Mouse (Mus musculus): ENCODE measurements around the gene Pcgf6. TPM values are rescaled to one million over a fixed set of nuclear protein-coding genes. Genes with fewer than 3 reads are reported as not detected.

The Pcgf6 gene
- total RNA-seq, 2 experiments from 2014 or later, result 1.9 to 9.2 TPM

DNA sequence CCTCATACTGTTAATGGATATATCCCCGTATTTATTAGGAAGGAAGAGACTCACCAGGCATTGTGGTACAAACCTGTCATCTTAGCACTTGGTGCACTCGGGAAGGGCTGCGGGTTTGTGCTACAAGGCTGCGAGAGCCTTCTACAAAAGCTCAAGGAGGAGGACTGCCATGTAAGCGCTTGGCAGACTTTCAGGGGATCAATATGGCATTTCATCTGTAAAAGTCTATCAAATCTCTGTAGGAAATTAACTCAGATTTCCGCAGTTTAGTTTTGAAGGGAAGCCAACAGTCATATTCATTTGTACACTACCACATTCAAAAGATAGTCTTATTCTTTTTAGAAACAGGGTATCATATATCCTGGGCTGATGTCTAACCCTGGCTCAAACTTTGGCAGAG lies 18.9 kb downstream of the Pcgf6 start:
- ATAC-seq (replicated peaks; ENCODE audit: low FRiP score, poor library complexity, severe bottlenecking), result no peak

DNA sequence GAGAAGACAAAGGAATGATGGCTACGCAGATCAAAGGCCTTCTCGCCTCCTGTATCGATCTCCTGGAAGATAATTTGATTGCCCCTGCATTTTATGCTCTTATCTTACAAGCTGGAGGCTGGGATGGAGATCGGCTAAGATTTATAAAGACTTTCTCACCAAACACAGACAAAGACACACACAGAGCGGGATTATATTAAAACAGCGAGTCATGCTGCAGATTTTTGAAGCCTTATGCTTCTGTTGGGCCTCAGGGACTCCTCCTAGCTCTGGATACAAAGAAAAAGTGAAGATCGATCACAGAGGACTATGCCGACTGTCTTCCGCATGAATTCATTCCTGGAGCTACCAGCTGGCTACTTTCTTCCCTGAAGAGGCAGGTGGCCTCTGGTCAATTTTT lies 20.9 kb downstream of the Pcgf6 start:
- no peak for ATAC-seq (replicated peaks; ENCODE audit: low FRiP score, poor library complexity, severe bottlenecking)

DNA sequence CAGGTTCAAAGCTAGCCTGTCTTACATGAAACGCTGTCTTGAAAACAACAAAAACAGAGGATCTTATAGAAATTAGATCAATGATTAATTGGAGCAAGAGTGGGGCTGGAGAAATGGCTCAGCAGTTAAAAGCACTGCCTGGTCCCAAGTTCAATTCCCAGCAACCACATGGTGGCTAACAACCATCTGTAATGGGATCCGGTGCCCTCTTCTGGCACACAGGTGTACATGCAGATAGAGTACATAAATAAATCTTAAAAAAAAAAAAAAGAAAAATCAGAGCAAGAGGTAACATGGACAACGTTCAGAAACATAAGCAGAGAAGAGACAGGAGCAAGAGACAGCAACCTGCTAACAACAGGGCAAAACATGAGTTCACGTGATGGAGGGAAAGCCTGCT lies 24.2 kb downstream of the Pcgf6 start:
- no peak for ATAC-seq (replicated peaks; ENCODE audit: low FRiP score, poor library complexity, severe bottlenecking)

DNA sequence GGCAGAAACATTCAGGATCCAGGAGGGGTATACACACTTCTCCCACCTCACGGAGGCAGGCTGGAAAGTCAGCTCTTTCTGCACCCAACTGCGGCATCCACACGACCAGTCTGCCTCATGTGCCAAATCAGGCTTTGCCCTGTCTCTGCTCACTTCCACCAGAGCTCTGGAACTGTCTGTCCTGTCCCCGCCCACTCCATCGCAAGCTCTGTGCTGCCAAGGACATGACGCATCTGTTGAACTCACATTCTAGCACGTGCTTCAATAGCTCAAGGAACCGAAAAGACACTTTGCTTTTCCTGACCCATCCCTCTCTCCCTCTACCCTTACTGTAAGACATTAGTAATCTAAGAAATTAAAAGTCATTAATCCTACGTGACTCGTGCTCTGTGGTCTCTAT lies 25.8 kb downstream of the Pcgf6 start:
- ATAC-seq (replicated peaks; ENCODE audit: low FRiP score, poor library complexity, severe bottlenecking), result no peak

DNA sequence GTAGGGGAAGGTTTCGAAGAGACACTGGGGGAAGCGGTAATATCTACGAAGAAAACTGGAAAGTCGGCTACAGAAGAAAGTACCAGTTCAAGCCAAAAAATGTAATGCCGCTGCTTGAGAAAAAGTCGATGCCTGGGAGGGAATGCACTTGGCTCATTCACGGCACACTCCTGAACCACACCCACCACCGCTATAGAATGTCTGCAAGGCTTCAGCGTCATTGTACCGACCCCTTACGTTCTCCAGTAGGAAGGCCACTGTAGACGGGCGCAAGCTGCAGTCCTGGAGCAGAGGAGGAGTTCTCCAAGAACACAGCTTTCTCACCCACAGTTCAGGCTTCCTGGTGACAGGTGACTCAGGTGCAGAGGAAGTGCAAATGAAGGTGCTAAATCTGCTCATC lies 27.2 kb downstream of the Pcgf6 start:
- no peak for ATAC-seq (replicated peaks; ENCODE audit: low FRiP score, poor library complexity, severe bottlenecking)

DNA sequence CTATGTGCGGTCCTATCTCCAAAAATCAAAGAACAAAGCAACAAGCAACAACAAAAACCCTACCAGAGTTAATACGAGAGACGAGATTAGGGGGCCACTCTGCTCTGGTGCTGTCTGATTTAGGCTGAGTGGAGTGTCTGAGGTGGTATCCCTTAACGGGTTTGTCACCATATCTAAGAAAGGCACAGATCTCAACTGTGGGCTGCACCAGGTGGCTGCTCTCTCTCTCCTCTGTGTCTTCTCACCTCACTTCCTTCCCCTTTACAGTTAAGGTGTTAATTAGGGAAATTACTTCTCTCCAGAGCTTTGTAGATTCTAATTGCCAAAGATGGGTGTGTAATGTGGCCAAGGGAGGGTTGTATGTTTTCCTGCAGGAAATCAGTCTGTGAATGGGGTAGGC lies 28.0 kb downstream of the Pcgf6 start:
- ATAC-seq (replicated peaks; ENCODE audit: low FRiP score, poor library complexity, severe bottlenecking), result no peak

DNA sequence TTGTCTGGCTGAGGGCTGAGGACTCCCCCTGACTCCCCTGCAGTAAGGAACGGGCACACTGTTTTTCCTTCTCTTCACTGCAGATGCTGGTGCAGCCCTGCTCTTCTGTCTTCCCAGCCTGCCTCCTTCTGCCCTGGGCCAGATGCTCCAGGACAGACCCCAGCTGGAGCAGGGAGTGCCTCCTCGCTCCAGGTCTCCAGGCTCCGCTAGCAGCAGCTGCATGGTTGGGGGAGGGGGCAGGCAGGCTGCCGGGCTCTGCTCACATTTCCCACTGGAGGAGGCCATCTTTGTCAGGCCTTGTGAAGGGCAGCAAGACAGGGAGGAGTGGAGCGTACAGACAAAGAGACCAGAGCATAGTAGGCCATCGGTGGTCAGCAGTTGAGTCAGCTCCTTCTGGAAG lies 31.4 kb downstream of the Pcgf6 start:
- no peak for ATAC-seq (replicated peaks; ENCODE audit: low FRiP score, poor library complexity, severe bottlenecking)

DNA sequence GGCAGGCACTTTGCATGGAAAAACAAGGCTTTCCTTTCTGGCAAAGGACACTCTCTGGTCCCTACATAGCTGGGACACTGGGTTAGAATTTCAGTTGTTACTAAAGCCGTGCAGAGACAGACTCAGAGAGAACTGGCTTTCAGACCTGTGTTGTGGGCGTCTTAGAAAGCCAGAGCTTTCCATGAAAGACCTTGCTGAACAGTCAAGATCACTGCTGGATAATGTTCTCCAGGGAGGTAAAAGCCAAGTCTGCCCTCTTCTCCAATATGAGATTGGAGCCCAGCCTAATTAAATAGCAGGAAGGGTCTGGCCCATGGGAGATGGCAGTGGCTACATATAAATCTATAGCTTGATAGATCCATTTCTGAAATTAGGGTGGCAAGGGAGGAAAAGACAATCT lies 32.4 kb downstream of the Pcgf6 start:
- ATAC-seq (replicated peaks; ENCODE audit: low FRiP score, poor library complexity, severe bottlenecking), result no peak

DNA sequence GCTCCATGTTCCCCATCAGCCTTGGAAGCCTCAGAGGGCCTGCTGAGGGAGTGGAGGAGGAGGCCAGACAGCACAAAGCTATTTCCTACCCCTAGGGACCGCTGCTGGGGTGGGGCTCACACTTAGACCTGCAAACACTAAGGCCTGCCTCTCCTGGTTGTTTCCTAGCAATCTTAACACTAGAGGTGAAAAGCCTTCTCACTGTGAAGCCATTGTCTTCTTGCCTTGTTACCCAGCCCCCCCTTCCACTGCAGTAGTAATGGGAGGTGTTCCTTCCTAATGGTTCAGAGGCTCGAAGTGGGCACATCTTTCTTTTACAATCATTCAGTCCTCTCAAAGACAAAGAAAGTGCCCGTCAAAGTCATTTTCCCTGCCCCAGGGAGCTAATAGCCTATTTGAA lies 32.9 kb downstream of the Pcgf6 start:
- no peak for ATAC-seq (replicated peaks; ENCODE audit: low FRiP score, poor library complexity, severe bottlenecking)

DNA sequence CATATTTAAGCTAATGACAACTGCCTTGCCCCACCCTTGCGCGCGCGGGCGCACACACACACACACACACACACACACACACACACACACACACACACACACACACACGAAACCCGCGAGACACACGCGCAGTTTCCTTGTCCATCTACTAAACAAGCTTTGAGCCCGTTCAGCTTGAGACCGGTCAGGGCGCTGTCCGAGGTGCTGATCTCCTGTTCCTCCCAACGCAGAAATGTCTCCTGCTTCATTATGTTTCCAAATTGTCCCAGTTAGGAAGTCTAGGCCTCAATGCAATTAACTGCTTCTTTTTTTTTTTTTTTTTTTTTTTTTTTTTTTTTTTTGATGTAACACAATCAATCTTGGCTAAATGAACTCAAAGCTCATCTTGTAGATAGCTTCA lies 34.2 kb downstream of the Pcgf6 start:
- ATAC-seq (replicated peaks; ENCODE audit: low FRiP score, poor library complexity, severe bottlenecking), result no peak

DNA sequence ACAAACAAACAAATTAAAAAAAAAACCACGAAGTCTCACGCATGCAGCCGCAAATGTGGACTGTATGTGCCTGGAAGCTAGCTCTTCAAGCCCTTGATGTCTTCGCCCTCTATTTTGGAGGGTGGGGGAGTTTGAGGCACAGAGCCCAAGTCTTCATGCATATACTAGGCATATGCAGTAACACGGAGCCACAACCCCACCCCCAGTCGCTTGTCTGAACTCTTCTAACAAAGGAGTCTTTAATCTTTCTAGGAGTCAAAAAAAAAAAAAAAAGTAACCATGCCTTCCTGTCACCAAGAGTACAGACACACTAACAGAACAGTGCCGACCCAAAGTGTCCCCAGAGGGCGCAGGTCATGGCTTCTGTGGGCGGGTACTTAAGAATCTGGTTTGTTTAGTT lies 34.7 kb downstream of the Pcgf6 start:
- no peak for ATAC-seq (replicated peaks; ENCODE audit: low FRiP score, poor library complexity, severe bottlenecking)

DNA sequence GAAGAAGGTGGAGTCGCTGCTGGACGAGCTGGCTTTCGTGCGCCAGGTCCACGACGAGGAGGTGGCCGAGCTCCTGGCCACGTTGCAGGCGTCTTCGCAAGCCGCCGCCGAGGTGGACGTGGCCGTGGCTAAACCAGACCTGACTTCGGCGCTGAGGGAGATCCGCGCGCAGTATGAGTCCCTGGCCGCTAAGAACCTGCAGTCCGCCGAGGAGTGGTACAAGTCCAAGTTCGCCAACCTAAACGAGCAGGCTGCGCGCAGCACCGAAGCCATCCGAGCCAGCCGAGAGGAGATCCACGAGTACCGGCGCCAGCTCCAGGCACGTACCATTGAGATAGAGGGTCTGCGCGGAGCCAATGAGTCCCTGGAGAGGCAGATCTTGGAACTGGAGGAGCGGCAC lies 35.3 kb downstream of the Pcgf6 start:
- no peak for ATAC-seq (replicated peaks; ENCODE audit: low FRiP score, poor library complexity, severe bottlenecking)

DNA sequence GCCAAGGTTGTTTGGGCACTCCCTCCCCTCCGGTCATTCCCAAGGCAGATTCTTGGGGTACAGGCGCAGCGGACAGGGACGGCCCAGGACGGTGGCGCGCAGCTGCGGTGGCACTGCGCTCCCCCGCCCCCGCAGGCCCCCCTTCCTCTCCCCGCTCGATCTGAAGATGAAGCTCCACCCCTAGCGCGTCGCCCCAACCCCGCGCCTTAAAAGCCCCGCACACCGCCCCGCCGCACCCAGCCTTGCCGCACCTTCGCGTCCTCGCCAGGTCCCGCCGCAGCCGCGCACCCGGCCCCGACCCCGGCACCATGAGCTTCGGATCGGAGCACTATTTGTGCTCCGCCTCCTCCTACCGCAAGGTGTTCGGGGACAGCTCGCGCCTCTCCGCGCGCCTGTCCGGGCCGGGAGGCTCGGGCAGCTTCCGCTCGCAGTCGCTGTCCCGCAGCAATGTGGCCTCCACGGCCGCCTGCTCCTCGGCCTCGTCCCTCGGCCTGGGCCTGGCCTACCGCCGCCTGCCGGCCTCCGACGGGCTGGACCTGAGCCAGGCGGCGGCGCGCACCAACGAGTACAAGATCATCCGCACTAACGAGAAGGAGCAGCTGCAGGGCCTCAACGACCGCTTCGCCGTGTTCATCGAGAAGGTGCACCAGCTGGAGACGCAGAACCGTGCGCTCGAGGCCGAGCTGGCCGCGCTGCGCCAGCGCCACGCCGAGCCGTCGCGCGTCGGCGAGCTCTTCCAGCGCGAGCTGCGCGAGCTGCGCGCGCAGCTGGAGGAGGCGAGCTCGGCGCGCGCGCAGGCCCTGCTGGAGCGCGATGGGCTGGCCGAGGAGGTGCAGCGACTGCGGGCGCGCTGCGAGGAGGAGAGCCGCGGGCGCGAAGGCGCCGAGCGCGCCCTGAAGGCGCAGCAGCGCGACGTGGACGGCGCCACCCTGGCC lies 36.0 kb downstream of the Pcgf6 start, which contains the start of the genes Ina and Nt5c2:
TSS of gene Ina (plus strand) at position 252 of the 935 bp plus-strand sequence.
TSS of gene Nt5c2 (minus strand) at position 707 of the 935 bp plus-strand sequence.
- ATAC-seq (replicated peaks; ENCODE audit: low FRiP score, poor library complexity, severe bottlenecking), result no peak

DNA sequence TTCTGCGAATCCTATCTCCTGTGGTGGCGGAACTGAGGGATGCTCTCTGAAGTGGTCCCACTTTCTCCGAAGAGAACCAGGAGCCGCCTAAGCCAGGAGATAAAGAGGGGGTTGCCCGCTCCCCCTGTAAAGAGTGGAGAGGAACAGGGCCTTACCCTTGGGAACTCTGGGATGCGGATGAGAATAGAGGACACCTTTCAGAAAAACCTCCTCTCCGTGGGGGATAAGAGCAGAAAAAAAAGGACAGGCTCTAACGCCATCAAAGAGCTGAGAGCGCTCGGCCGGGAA lies 36.6 kb downstream of the Pcgf6 start:
- no peak for ATAC-seq (replicated peaks; ENCODE audit: low FRiP score, poor library complexity, severe bottlenecking)

DNA sequence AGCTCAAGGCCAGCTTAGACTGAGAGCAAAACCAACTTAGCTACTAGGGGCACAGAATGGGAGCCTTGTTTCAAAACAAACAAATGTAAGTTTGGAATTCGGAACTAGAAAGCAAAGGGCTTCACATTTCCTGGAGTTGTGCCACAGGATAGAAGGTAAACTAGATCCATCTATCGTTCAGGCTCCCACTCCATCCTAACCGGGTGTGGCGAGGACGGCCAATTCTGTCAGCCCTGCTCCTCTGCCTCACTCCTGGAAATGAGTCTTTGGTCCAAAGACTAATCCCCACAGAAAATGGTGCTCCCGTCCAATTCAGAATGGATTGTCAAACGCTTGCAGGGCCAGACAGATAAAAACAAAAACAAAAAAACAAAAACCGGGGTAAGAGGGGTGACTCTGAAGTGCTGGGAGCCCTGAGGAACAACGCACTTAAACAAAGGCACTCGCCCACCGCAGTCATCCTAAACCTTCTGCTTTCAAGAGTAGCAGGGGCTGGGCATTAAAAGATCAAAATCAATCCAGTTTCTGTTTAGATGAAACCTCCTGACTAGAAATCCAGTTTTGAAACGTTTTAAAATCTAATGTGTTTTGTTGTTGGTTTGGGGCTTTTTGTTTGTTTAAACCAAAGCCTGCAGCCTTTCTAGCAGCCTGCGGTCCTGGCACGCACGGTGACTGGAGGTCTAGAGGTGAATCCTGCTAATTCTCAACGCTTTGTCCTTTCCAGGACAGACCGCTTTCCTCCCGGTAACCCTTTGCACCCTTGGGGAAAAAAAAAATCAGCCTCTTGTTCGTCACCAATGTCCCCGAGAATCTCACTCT lies 37.2 kb downstream of the Pcgf6 start:
- no peak for ATAC-seq (replicated peaks; ENCODE audit: low FRiP score, poor library complexity, severe bottlenecking)

DNA sequence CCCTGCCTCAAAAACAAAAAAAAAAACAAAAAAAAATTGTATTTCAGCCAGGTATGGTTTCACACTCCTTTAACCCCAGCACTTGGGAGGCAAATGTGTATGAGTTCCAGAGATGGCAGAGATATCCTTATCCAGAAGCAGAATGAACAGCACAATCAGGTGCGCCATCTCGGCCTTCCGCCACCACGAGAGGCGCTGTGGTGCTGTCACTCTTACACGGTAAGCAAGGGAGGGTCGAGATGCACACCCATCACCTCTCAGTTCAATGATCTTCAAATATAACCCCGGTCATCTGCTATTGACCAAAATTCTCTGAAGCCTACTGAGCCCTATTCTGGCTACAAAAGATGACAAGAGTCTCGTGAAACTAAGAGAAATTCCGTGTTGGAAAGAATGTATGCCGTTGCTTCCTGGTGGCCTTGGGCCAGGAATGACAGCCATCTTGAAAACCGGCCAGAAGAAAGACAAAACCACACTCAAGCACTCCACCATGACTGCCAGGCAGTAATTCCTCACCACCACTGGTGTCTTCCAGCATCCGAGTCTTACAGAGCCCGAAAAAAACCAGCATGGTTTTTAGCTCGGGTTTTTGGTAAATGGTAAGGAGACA lies 38.1 kb downstream of the Pcgf6 start:
- ATAC-seq (replicated peaks; ENCODE audit: low FRiP score, poor library complexity, severe bottlenecking), result no peak

DNA sequence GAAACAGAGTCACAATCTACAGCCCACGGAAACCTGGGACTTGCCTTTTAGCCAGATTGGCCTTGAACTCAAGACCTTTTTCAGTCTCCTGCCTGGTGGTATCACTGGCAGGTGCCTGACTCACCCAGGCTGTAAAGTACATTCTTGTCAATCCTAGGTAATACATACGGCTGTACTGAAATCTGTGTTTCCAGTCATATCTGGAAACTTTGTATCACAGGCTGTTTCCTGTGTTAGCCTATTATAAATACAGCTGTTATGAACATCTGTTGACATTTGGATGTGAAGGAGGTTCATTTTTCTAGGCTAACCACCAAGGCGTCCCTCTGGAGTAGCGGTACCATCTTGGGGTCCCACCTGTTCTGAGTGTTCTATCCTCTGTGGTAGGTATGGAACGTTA lies 40.8 kb downstream of the Pcgf6 start:
- ATAC-seq (replicated peaks; ENCODE audit: low FRiP score, poor library complexity, severe bottlenecking), result no peak

DNA sequence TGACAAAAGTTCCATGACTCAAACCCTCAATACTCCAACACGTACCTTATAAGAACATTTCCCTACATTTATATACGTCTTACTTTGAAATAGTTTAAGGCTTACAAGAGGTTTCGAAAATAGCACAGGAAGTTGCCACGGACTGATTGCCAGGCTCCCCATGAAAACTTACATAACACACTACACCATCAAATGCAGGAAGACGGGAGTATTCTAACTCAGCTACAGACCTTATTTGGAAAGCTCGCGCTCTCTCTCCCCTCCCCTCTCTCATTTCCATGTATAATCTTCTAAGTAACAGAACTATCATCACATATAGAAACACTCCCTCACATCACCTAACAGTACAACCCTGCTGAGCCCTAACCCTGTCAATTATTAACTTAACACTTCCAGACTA lies 41.3 kb downstream of the Pcgf6 start:
- ATAC-seq (replicated peaks; ENCODE audit: low FRiP score, poor library complexity, severe bottlenecking), result no peak

DNA sequence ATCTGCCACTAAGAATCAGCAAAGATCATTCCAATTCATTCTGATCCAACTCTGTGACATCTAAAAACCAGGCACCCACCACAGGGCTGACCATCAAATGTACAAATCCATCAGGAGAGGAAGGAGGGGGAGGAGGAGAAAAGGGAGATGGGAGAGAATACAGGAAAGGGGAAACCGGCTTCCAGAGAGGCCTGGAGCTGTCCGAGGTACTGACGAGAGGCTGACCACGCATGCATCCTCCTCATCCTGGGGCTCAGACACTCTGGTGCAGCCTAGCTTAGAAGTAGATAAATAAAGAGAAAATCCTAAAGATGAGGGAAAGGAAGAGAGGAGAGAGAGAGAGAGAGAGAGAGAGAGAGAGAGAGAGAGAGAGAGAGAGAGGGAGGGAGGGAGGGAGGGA lies 44.4 kb downstream of the Pcgf6 start:
- ATAC-seq (replicated peaks; ENCODE audit: low FRiP score, poor library complexity, severe bottlenecking), result no peak

DNA sequence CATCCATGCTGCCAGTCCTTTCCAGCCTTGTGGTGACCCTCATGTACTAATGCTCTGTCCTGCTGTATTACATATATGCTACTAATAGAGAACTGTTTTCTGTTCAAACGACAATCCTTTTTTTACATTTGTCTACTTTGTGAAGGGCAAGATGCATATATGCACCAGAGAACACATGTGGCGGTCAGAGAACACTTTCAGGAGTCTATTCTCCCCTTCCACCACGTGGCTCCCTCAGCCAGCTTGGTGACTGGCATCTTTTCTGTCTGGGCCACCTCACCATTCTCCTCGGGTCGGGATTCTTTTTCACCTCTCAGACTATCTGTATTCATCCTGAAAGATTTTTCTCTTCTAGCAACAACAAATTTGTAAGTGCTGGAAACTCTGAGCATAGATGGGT lies 44.8 kb downstream of the Pcgf6 start:
- ATAC-seq (replicated peaks; ENCODE audit: low FRiP score, poor library complexity, severe bottlenecking), result no peak
